Mouse (Mus musculus): ENCODE data around the gene Serpinf2.
A peak's percentile ranks its signal among the peaks of the same experiment; 100 is the strongest.

DNA sequence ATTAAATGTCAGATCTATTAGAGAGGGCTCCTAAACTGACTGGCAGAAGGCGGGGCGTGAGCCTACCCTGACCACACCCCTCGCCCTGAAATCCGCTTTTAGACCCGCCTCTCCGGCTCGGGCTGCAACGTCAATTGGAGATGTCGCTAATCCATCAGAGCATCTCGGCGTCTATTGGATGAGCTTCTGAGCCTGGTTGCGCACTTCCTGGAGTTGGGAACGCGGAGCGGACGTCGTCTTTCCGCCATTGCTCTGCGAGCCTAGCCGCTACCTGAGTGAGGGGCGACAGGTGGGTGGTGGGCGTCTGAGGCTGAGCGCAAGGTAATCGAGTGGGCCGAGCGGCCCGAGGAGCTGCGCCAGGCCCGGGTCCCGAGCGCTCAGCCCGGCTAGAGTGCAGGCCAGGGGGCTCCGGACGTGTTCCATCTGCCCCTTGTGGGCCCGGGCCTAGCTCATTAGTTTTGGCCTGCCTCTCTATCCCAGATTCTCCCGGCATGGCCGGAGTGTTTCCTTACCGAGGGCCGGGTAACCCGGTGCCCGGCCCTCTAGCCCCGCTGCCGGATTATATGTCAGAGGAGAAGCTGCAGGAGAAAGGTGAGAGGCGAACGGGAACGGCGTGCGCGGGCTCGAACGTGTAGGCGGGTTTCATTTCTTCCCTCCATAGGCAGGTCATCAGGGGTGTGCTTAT is 47.4 kb upstream of the Serpinf2 start, which contains the start of gene Prpf8:
- TF ChIP-seq POLR2A (IDR thresholded peaks at IDR 0.05; ENCODE audit: borderline replicate concordance, control insufficient read depth, low read depth, low read length), result peak; percentile 85
- no peak for TF ChIP-seq CTCF (IDR thresholded peaks at IDR 0.05; ENCODE audit: control insufficient read depth, insufficient read depth, low read length)

All from bone marrow, adult 2 months (tissue).